Mouse (Mus musculus) left cerebral cortex, adult 11 months (tissue): ENCODE data around the gene Foxa3.

ENCODE experiments used
- DNase-seq: peaks from one replicate; pipeline ENCODE4 v3.0.0; 2022; ENCODE audit warnings: low spot score

The Foxa3 gene

DNA sequence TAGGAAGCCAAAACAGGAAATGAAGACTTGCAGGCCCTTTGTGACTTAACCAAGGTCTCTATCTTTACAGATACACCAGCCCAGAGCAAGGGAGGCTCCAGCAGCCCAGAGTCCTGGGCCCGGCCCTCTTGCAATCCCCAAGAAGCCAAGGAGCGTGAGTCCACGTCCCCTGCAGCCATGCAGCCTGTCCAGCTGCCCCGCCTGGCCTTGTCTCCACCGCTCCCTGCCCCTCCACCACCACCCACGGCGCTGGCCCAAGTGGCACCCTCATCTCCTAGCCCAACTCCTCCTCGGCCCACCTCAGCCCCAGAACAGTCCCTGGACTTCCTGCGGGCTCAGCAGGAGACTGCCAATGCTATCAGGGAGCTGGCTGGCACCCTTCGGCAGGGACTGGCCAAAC lies 22.9 kb downstream of the Foxa3 start:
- DNase-seq = no peak

DNA sequence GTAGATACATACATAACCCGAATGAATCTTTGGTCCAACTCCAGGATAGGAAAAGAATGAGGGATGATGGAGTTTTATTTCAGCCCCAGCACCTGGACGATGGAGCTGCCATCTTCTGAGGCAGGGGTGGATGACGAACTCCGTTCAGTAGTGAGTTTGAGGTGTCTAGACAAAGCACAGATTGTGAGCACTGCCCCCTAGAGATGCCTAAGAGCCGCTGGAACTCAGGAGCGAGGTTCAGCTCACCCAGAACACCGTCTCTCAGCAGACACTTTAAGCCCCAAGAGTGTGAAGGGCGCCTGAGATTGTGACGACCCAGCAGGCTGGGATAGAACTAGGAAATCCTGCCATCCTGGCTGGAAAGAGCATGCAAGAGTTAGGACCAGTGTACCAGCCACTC lies 24.5 kb downstream of the Foxa3 start:
- DNase-seq = no peak

DNA sequence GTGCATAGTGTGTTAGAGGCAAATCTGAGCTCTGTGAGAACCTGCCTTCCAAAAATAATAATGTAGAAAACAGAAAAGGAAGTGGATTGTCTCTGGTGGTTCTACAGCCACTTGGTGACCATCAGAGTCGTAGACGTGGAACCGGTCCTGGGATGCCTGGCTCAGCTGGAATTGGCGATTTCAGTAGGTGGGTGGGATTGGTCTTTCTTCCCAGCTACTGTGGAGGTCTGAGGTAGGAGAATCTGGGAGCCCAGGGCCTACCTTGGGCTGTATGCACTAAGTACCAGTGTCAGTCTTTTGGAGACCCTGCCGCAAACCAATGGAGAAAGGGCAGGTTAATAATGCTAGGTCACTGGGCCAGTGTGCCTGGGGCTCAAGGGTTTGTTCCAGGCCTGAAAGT lies 30.3 kb downstream of the Foxa3 start:
- DNase-seq = no peak

- no peak for DNase-seq
Observed at GRCm38 (mm10) chr7:18992294-18992675, 31.1 kb downstream of the Foxa3 start.

- no peak for DNase-seq
Observed at GRCm38 (mm10) chr7:18991660-18992293, 31.6 kb downstream of the Foxa3 start.

GRCm38 (mm10) chr7:18990601-18991295 lies 32.6 kb downstream of the Foxa3 start, which contains the start of gene Mypop:
Gene Mypop (plus strand): TSS chr7:18991245.
- DNase-seq = peak; percentile 100

DNA sequence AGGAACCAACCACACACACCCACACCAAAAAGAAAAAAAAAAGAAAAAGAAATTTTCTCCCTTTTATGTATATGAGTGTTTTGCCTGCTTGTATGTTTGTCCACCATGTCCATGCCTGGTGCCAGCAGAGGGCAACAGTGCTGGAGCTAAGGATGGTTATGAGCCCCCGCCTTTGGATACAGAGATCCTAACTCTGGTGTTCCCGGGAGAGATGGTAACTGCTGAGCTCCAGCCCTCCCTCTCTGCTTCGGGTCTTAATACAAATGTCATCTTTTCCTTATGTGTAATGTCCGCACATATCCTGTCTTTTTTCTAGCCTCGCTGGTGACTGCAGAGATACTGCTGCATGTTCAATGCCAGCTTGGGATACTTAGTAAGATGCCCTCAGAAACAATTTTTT lies 33.3 kb downstream of the Foxa3 start:
- no peak for DNase-seq

DNA sequence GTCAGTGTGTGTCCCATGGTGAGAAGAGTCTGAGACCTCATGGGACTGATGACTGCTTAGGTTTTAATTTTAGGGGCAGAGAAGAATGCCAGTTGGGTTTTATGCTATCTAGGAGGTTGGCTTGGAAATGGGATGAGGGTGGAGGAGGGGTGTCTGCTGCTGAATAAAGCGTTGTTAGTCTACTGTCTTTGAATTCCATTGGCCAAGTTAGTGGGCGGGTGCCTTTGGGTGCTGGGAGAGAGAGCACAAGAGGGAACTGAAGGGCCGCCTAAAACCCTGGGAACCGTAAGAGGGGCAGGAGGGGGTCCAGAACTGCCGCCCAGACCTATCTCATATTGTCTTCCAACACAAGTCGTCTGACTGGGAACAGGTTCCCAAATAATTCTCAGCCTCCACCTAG lies 34.6 kb downstream of the Foxa3 start:
- no peak for DNase-seq

DNA sequence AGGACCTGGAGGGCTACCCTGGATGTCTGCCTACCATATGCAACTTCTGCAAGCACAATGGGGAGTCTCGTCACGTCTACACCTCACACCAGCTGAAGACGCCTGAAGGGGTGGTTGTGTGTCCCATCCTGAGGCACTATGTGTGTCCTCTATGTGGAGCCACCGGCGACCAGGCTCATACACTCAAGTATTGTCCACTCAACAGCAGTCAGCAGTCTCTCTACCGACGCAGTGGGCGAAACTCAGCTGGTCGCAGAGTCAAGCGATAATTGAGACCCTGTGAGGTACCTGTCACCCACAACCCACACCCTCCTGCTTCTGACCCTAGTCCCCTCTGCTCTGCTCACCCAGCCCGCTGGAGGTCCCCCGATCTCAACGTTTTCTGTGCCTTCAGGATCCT lies 35.6 kb downstream of the Foxa3 start:
- no peak for DNase-seq

- DNase-seq = no peak
Observed at GRCm38 (mm10) chr7:18987100-18987499, 36.2 kb downstream of the Foxa3 start, which contains the start of gene Nanos2. Gene Nanos2 (plus strand): TSS chr7:18987400.

- DNase-seq = no peak
Observed at GRCm38 (mm10) chr7:18986503-18986902, 36.8 kb downstream of the Foxa3 start.

- DNase-seq = no peak
Observed at GRCm38 (mm10) chr7:18978381-18978780, 45.0 kb downstream of the Foxa3 start.

GRCm38 (mm10) chr7:18970956-18971355 lies 52.4 kb downstream of the Foxa3 start:
- DNase-seq = no peak

DNA sequence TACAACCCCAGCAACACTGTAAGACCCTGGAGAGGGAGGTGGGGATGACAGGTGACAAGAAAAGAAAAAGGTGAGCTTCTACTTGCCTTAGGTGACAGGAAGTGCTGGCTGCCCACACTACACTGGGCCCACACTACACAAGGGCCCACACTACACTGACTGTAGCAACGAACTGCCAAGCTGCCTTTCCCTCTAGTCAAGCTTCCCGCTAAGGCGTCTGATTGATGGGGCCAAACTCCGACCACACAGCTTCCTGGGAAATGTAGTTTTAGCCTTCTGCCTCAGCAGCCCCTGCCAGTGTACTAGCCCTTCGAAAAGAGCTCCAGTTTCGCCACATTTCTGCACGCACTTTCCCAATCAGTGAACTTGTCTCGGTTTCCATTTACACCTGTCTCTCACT lies 55.7 kb downstream of the Foxa3 start:
- DNase-seq = no peak

- no peak for DNase-seq
Observed at GRCm38 (mm10) chr7:18965312-18965711, 58.0 kb downstream of the Foxa3 start.

- DNase-seq = no peak
Observed at GRCm38 (mm10) chr7:18963294-18963843, 60.0 kb downstream of the Foxa3 start.
